Mouse (Mus musculus): ENCODE measurements around the gene Fuk.
"Not testable (repeated sequence)": the region's sequence is repeated elsewhere in the genome, so short reads cannot be mapped to it uniquely, and the experiment has no call there.

Fuk gene

GRCm38 (mm10) chr8:110901839-110902578 is at the start of gene Fuk:
Fuk (minus strand) TSS chr8:110902488.
- DNase-seq (ENCODE audit: low read depth, low spot score) = peak; percentile 67

GRCm38 (mm10) chr8:110950065-110950484 is 47.8 kb upstream of the Fuk start:
- DNase-seq (ENCODE audit: low read depth, low spot score) = no peak

- DNase-seq (ENCODE audit: low read depth, low spot score) = no peak
These were observed 43.4 kb upstream of the Fuk start for GRCm38 (mm10) chr8:110945716-110946115.

GRCm38 (mm10) chr8:110944276-110944876 is 42.1 kb upstream of the Fuk start:
- DNase-seq (ENCODE audit: low read depth, low spot score) = no peak

- no peak for DNase-seq (ENCODE audit: low read depth, low spot score)
These were observed 39.2 kb upstream of the Fuk start for GRCm38 (mm10) chr8:110941453-110941948.

- DNase-seq (ENCODE audit: low read depth, low spot score) = no peak
These were observed 38.6 kb upstream of the Fuk start for GRCm38 (mm10) chr8:110940682-110941452.

- peak; percentile 93 for DNase-seq (ENCODE audit: low read depth, low spot score)
These were observed 36.7 kb upstream of the Fuk start for GRCm38 (mm10) chr8:110938882-110939589.

GRCm38 (mm10) chr8:110936217-110936616 is 33.9 kb upstream of the Fuk start:
- peak; percentile 63 for DNase-seq (ENCODE audit: low read depth, low spot score)

GRCm38 (mm10) chr8:110933272-110933671 is 31.0 kb upstream of the Fuk start:
- DNase-seq (ENCODE audit: low read depth, low spot score) = no peak

GRCm38 (mm10) chr8:110932444-110932843 is 30.2 kb upstream of the Fuk start:
- no peak for DNase-seq (ENCODE audit: low read depth, low spot score)

- DNase-seq (ENCODE audit: low read depth, low spot score) = no peak
These were observed 29.1 kb upstream of the Fuk start for GRCm38 (mm10) chr8:110931176-110931939.

- DNase-seq (ENCODE audit: low read depth, low spot score) = not testable (repeated sequence)
These were observed 27.4 kb upstream of the Fuk start for GRCm38 (mm10) chr8:110929672-110930071.

- no peak for DNase-seq (ENCODE audit: low read depth, low spot score)
These were observed 26.8 kb upstream of the Fuk start for GRCm38 (mm10) chr8:110929066-110929465.

- DNase-seq (ENCODE audit: low read depth, low spot score) = no peak
These were observed 26.1 kb upstream of the Fuk start for GRCm38 (mm10) chr8:110928435-110928834.

- DNase-seq (ENCODE audit: low read depth, low spot score) = no peak
These were observed 24.4 kb upstream of the Fuk start for GRCm38 (mm10) chr8:110926690-110927089.

GRCm38 (mm10) chr8:110925691-110926140 is 23.4 kb upstream of the Fuk start:
- no peak for DNase-seq (ENCODE audit: low read depth, low spot score)

GRCm38 (mm10) chr8:110921492-110922230 is 19.4 kb upstream of the Fuk start:
- no peak for DNase-seq (ENCODE audit: low read depth, low spot score)

- DNase-seq (ENCODE audit: low read depth, low spot score) = no peak
These were observed 18.5 kb upstream of the Fuk start for GRCm38 (mm10) chr8:110920773-110921277.

GRCm38 (mm10) chr8:110920032-110920772 is 17.9 kb upstream of the Fuk start:
- DNase-seq (ENCODE audit: low read depth, low spot score) = no peak

All from telencephalon, adult 2 months (tissue).